Mouse (Mus musculus) CH12.LX (cell line): ENCODE measurements around the gene Clmn.

Source experiments
- CTCF ChIP-seq, 2 experiments: IDR thresholded peaks in 1 of 2; conservative IDR thresholded peaks in 1 of 2; 2 replicates each; pipeline ENCODE4 v1.5.1; 2011 to 2012; ENCODE audit warnings: low read depth in 2 of 2, low read length in 2 of 2, improper control_type of control experiment in 1 of 2, inconsistent platforms in 1 of 2, mild to moderate bottlenecking in 1 of 2, moderate library complexity in 1 of 2
- EP300 ChIP-seq: IDR thresholded peaks from 2 replicates; pipeline ENCODE4 v1.6.1; 2011; ENCODE audit warnings: low read length, improper control_type of control experiment
- ETS1 ChIP-seq: conservative IDR thresholded peaks from 2 replicates; pipeline ENCODE4 v1.6.1; 2012; ENCODE audit warnings: low read depth, mild to moderate bottlenecking, inconsistent platforms, low read length, improper control_type of control experiment, moderate library complexity
- KAT2A ChIP-seq: IDR thresholded peaks from 2 replicates; pipeline ENCODE4 v1.6.1; 2012; ENCODE audit warnings: low read length, improper control_type of control experiment, inconsistent platforms; ENCODE audit not compliant: insufficient replicate concordance
- MAFK ChIP-seq: IDR thresholded peaks from 2 replicates; pipeline ENCODE4 v1.6.1; 2011; ENCODE audit warnings: low read length, improper control_type of control experiment; ENCODE audit not compliant: insufficient replicate concordance
- MXI1 ChIP-seq: IDR thresholded peaks from 2 replicates; pipeline ENCODE4 v1.6.1; 2011; ENCODE audit warnings: mild to moderate bottlenecking, low read depth, low read length, improper control_type of control experiment
- NELFE ChIP-seq: IDR thresholded peaks from 2 replicates; pipeline ENCODE4 v1.6.1; 2011; ENCODE audit warnings: low read depth, low read length, improper control_type of control experiment
- NRF1 ChIP-seq: IDR thresholded peaks from 2 replicates; pipeline ENCODE4 v1.6.1; 2014; ENCODE audit warnings: low read depth, mild to moderate bottlenecking, inconsistent platforms, low read length, improper control_type of control experiment, moderate library complexity
- PAX5 ChIP-seq: IDR thresholded peaks from 2 replicates; pipeline ENCODE4 v1.6.1; 2012; ENCODE audit warnings: low read length, inconsistent platforms, mixed read lengths
- POLR2A ChIP-seq: IDR thresholded peaks from 2 replicates; pipeline ENCODE4 v1.6.1; 2011; ENCODE audit warnings: low read depth, mild to moderate bottlenecking, improper control_type of control experiment, low read length
- RAD21 ChIP-seq: IDR thresholded peaks from 2 replicates; pipeline ENCODE4 v1.6.1; 2011; ENCODE audit warnings: low read depth, mild to moderate bottlenecking, low read length, improper control_type of control experiment, moderate library complexity
- TBP ChIP-seq: conservative IDR thresholded peaks from 2 replicates; pipeline ENCODE4 v1.6.1; 2011; ENCODE audit warnings: low read depth, low read length, improper control_type of control experiment
- TCF12 ChIP-seq: IDR thresholded peaks from 2 replicates; pipeline ENCODE4 v1.6.1; 2014; ENCODE audit warnings: low read depth, mild to moderate bottlenecking, inconsistent platforms, low read length, improper control_type of control experiment
- ZKSCAN1 ChIP-seq: IDR thresholded peaks from 2 replicates; pipeline ENCODE4 v1.6.1; 2012; ENCODE audit warnings: low read depth, inconsistent platforms, low read length, improper control_type of control experiment, borderline replicate concordance

GRCm38 (mm10) chr12:104738446-104738845 lies 126.4 kb downstream of the Clmn start:
- TF ChIP-seq MXI1 (no peak), POLR2A (no peak), CTCF (conservative IDR thresholded peaks at IDR 0.05 in 1 of 2, IDR thresholded peaks at IDR 0.05 in 1 of 2; ENCODE audit: low read depth in 2 of 2, low read length in 2 of 2) (no peak), KAT2A (no peak), ETS1 (no peak), TBP (no peak), NRF1 (no peak), EP300 (no peak), PAX5 (no peak), ZKSCAN1 (no peak), NELFE (no peak), MAFK (no peak), TCF12 (no peak), RAD21 (no peak)
